Mouse (Mus musculus) heart, adult 2 months (tissue): ENCODE measurements around the gene Metap1. TPM values are rescaled to one million over a fixed set of nuclear protein-coding genes. Genes with fewer than 3 reads are reported as not detected.

Experiments used
- DNase-seq, 2 experiments: peaks; one replicate each; pipeline ENCODE4 v3.0.0; 2021
- H3K27ac ChIP-seq: fragments of 200-600 bp; 2 replicates; pipeline ENCODE4 v1.8.1; 2022
- H3K27me3 ChIP-seq: fragments of 200-500 bp; 2 replicates; pipeline ENCODE4 v1.6.1; 2012; ENCODE audit warnings: mild to moderate bottlenecking, low read length, inconsistent platforms, mixed read lengths; ENCODE audit not compliant: control insufficient read depth, insufficient read depth
- H3K36me3 ChIP-seq: fragments of 200-500 bp; 2 replicates; pipeline ENCODE4 v1.6.1; 2012; ENCODE audit warnings: low read length, inconsistent platforms; ENCODE audit not compliant: control insufficient read depth, insufficient read depth
- H3K4me1 ChIP-seq: fragments of 200-500 bp; 2 replicates; pipeline ENCODE4 v1.6.1; 2011; ENCODE audit warnings: low read length; ENCODE audit not compliant: control insufficient read depth, insufficient read depth
- H3K4me3 ChIP-seq: fragments of 200-600 bp; 2 replicates; pipeline ENCODE4 v1.8.1; 2022
- H3K79me2 ChIP-seq: fragments of 200-500 bp; replicated peaks from 2 replicates; pipeline ENCODE4 v1.6.1; 2012; ENCODE audit warnings: mild to moderate bottlenecking, inconsistent platforms, low read length, moderate library complexity, mixed read lengths; ENCODE audit not compliant: control insufficient read depth, insufficient read depth
- H3K9ac ChIP-seq: fragments of 200-500 bp; 2 replicates; pipeline ENCODE4 v1.6.1; 2012; ENCODE audit warnings: low read depth, mild to moderate bottlenecking, control low read depth, inconsistent platforms, low read length, mixed read lengths
- CTCF ChIP-seq: fragments of 200-600 bp; IDR thresholded peaks from 2 replicates; pipeline ENCODE4 v1.8.1; 2022; ENCODE audit warnings: antibody characterized with exemption, mild to moderate bottlenecking, moderate library complexity
- EP300 ChIP-seq: fragments of 200-500 bp; IDR thresholded peaks from 2 replicates; pipeline ENCODE4 v1.6.1; 2011; ENCODE audit warnings: low read depth, low read length, control low read depth; ENCODE audit not compliant: insufficient read depth
- POLR2A ChIP-seq: fragments of 200-500 bp; IDR thresholded peaks from 2 replicates; pipeline ENCODE4 v1.6.1; 2011; ENCODE audit warnings: mild to moderate bottlenecking, low read depth, low read length, control low read depth; ENCODE audit not compliant: insufficient read depth
- WGBS: fragments of 180-500 bp; shearing (Covaris S2); methylation state at CpG from one replicate; pipeline ENCODE4 v1.1.7; 2018; 5-methylcytosine and 5-hydroxymethylcytosine counted together
- intact Hi-C: fragments of 180-260 bp; cut with DNase I; formaldehyde crosslinking; loops from one replicate; pipeline ENCODE4 v1.15.1; 2025
- polyA plus RNA-seq: library from polyadenylated mRNA; depleted of rRNA; stranded (reverse); fragments of >200 nt; gene quantifications from 2 replicates; pipeline ENCODE4 v1.2.3, GENCODE M21; 2012
- total RNA-seq, 2 experiments: library from RNA; stranded (reverse); gene quantifications; 2 replicates each; pipeline ENCODE4 v1.2.3; 2021

Gene Metap1
- total and polyA plus RNA-seq, 3 experiments: 21.3 to 39.1 (median 34.5) TPM

DNA sequence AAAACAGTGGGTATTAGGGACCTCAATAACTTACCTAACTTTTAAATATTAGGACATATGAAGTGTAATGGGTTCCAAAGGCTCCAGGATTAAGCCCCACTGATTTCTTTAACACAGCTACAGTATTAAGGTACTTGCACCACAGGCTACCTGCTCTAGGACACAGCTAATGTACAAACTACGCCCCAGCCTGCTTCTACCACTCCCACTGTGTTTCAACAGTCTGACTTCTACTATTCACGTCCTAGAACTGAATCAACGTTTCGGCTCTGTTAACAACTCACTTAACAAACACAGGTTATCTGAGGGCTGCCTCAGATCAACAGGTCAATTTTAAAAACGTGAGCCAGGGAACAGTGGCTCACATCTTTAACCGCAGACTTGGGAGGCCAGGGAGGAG, 25.5 kb downstream of the Metap1 start:
- Histone ChIP-seq H3K9ac (no peak overlapping the region), H3K4me1 (no peaks in the 10 kb centered on the region), H3K4me3 (no peak overlapping the region), H3K27ac (no peak overlapping the region), H3K36me3 (peaks cover 8% of the 10 kb centered on the region), H3K79me2 (no peaks in the 10 kb centered on the region), H3K27me3 (no peaks in the 10 kb centered on the region)
- DNase-seq: no peak
- WGBS: 86% methylated on average over 6 of the region's 6 CpGs
- no peak for TF ChIP-seq POLR2A
- no peak for TF ChIP-seq CTCF
- TF ChIP-seq EP300: no peak
- intact Hi-C loops: loop anchor here (10.0 kb wide), 1 partner anchor 151 kb away; no protein-coding TSS in a partner anchor

DNA sequence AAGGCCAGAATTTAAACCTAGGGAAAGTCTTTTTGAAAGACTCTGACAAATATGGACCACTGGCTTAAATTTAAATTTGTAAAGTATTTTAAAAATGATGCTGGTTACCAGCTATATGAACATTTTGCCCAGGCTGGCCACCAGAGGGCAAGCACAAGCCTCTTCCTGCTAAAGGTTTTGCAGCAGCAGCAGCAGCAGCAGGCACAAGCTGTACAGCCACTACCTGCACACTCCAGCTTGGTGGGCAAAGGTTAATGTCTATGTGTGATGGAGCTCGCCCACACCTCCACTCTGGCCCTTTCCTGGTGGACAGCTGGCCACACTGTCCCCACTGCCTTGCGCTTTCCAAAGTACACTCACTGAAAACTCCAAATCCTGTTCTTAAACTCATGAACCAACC, 26.2 kb downstream of the Metap1 start:
- intact Hi-C loops: loop anchor here (10.0 kb wide), 1 partner anchor 152 kb away; no protein-coding TSS in a partner anchor
- Histone ChIP-seq H3K79me2 (no peaks in the 10 kb centered on the region), H3K36me3 (peaks cover 8% of the 10 kb centered on the region), H3K4me1 (no peaks in the 10 kb centered on the region), H3K27me3 (no peaks in the 10 kb centered on the region), H3K9ac (no peak overlapping the region), H3K4me3 (no peak overlapping the region), H3K27ac (no peak overlapping the region)
- no peak for TF ChIP-seq EP300
- TF ChIP-seq CTCF: peak; percentile 65
- TF ChIP-seq POLR2A: no peak
- 79% methylated on average over 2 of the region's 2 CpGs for WGBS
- DNase-seq: no peak

DNA sequence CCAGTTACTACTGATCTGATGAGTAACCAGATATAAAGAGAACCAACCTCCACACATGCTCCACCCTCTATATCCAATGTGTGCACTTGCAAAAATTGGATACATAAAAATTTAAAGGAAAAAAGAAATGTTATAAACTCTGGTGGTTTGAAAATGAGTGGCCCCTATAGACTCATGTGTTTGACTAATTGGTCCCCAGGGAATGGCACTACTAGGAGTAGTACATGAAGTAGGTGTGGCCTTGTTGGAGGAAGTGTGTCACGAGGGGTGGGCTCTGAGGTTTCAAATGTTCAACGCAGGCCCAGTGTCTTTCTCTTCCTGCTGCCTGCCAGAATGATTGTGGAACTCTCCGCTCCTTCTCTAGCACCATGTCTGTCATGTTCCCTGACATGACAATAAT, 27.5 kb downstream of the Metap1 start:
- H3K79me2 ChIP-seq: no peaks in the 10 kb centered on the region
- no peak overlapping the region for H3K4me3 ChIP-seq
- intact Hi-C loops: loop anchor here (10.0 kb wide), 1 partner anchor 153 kb away; no protein-coding TSS in a partner anchor
- no peaks in the 10 kb centered on the region for H3K27me3 ChIP-seq
- H3K9ac ChIP-seq: no peak overlapping the region
- WGBS: 87% methylated on average over 3 of the region's 3 CpGs
- no peak for TF ChIP-seq CTCF
- no peak for TF ChIP-seq POLR2A
- TF ChIP-seq EP300: no peak
- no peaks in the 10 kb centered on the region for H3K4me1 ChIP-seq
- H3K36me3 ChIP-seq: peaks cover 7% of the 10 kb centered on the region
- no peak overlapping the region for H3K27ac ChIP-seq
- no peak for DNase-seq

DNA sequence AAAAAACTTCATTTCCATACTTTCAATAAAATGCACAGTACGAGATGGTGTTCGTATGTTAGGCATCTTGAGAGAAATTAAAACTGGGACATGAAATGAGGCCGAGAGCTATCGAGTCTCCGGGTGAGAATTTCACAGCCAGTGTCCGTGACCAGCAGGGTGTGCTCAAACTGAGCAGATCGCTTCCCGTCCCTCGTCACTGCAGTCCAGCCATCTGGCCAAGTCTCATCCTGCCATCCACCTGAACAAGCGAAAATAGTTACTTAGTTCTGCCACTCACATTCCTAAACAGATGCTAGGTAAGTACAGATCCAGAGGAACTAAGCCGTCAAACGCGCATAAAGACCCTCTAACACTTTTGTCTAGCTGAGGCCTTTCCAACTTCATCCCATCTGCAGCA, 29.1 kb downstream of the Metap1 start:
- no peaks in the 10 kb centered on the region for H3K4me1 ChIP-seq
- no peak overlapping the region for H3K9ac ChIP-seq
- intact Hi-C loops: loop anchor here (10.0 kb wide), 1 partner anchor 155 kb away; no protein-coding TSS in a partner anchor
- no peaks in the 10 kb centered on the region for H3K27me3 ChIP-seq
- no peak for DNase-seq
- TF ChIP-seq POLR2A (no peak), CTCF (peak; percentile 46), EP300 (no peak)
- no peaks in the 10 kb centered on the region for H3K36me3 ChIP-seq
- H3K4me3 ChIP-seq: no peak overlapping the region
- H3K79me2 ChIP-seq: no peaks in the 10 kb centered on the region
- H3K27ac ChIP-seq: no peak overlapping the region
- 84% methylated on average over 13 of the region's 13 CpGs for WGBS

DNA sequence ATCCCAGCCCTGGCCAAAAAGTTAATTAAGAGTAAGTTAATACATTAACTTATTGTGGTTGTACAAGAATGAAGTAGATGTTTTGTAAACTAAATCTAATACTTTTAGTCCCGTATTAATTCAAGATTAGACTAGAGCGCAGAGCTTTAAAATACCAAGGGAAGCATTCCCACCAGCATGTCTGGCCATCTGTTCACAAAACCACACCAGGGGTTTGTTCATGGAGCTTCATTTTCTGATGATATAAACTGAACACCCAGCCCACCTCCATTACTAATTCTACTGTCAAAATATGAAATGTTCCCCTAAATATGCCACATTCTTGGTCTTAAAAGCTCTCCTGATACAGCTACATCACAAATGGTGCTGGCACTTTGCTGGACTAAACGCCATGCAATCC, 30.9 kb downstream of the Metap1 start:
- H3K4me3 ChIP-seq: no peak overlapping the region

GRCm38 (mm10) chr3:138454711-138455435, 34.4 kb downstream of the Metap1 start:
- Histone ChIP-seq H3K79me2 (no peaks in the 10 kb centered on the region), H3K4me1 (no peaks in the 10 kb centered on the region), H3K27ac (no peak overlapping the region), H3K9ac (no peak overlapping the region), H3K4me3 (no peak overlapping the region), H3K36me3 (no peaks in the 10 kb centered on the region), H3K27me3 (no peaks in the 10 kb centered on the region)
- intact Hi-C loops: no loop called here
- DNase-seq: no peak
- no peak for TF ChIP-seq EP300
- no peak for TF ChIP-seq POLR2A
- no peak for TF ChIP-seq CTCF
- 90% methylated on average over 13 of the region's 13 CpGs for WGBS

More for the DNA sequence above, 30.9 kb downstream of the Metap1 start:
- no peak for DNase-seq
- no peak for TF ChIP-seq POLR2A
- no peak for TF ChIP-seq CTCF
- TF ChIP-seq EP300: no peak
- H3K36me3 ChIP-seq: no peaks in the 10 kb centered on the region
- no peaks in the 10 kb centered on the region for H3K27me3 ChIP-seq
- WGBS: 98% methylated on average over 3 of the region's 3 CpGs
- H3K4me1 ChIP-seq: no peaks in the 10 kb centered on the region
- no peaks in the 10 kb centered on the region for H3K79me2 ChIP-seq
- no peak overlapping the region for H3K27ac ChIP-seq
- H3K9ac ChIP-seq: no peak overlapping the region
- intact Hi-C loops: no loop called here
